Mouse (Mus musculus): ENCODE results near the gene Exoc5. TPM values are rescaled to one million over a fixed set of nuclear protein-coding genes. Genes with fewer than 3 reads are reported as not detected.

Exoc5 gene
- total and polyA plus RNA-seq, 2 experiments from 2014 or later: 47.2 to 59.5 TPM

- no peak for ATAC-seq (ENCODE audit: low FRiP score)
- Histone ChIP-seq H3K9me3 (ENCODE audit: low read length) (no peaks in the 10 kb centered on the region), H3K27me3 (ENCODE audit: insufficient read depth, low read length) (no peaks in the 10 kb centered on the region), H3K36me3 (ENCODE audit: insufficient read depth, low read length) (no peaks in the 10 kb centered on the region; the same call in 1 of the 2 replicates), H3K4me2 (ENCODE audit: low read depth, low read length, poor library complexity, severe bottlenecking) (no peak overlapping the region), H3K9ac (replicated peaks; ENCODE audit: low read length, poor library complexity, severe bottlenecking) (no peak overlapping the region), H3K27ac (ENCODE audit: low read depth, low read length) (no peak overlapping the region), H3K4me1 (ENCODE audit: insufficient read depth, low read length) (no peaks in the 10 kb centered on the region), H3K4me3 (ENCODE audit: low read depth, low read length) (no peak overlapping the region)
- 22% methylated on average over 14 of the region's 14 CpGs for WGBS
- no peak for TF ChIP-seq CTCF (IDR thresholded peaks at IDR 0.05)
- no peak for DNase-seq (ENCODE audit: low spot score)
These were observed 21.9 kb upstream of the Exoc5 start for GRCm38 (mm10) chr14:49088155-49089048.

- Histone ChIP-seq H3K4me2 (ENCODE audit: low read depth, low read length, poor library complexity, severe bottlenecking) (no peak overlapping the region), H3K27me3 (ENCODE audit: insufficient read depth, low read length) (no peaks in the 10 kb centered on the region), H3K4me1 (ENCODE audit: insufficient read depth, low read length) (no peaks in the 10 kb centered on the region), H3K9ac (replicated peaks; ENCODE audit: low read length, poor library complexity, severe bottlenecking) (no peak overlapping the region), H3K36me3 (ENCODE audit: insufficient read depth, low read length) (no peaks in the 10 kb centered on the region; the same call in 1 of the 2 replicates), H3K27ac (ENCODE audit: low read depth, low read length) (no peak overlapping the region), H3K9me3 (ENCODE audit: low read length) (no peaks in the 10 kb centered on the region), H3K4me3 (ENCODE audit: low read depth, low read length) (no peak overlapping the region)
- WGBS: 76% methylated on average over 4 of the region's 4 CpGs
- no peak for TF ChIP-seq CTCF (IDR thresholded peaks at IDR 0.05)
- DNase-seq (ENCODE audit: low spot score): no peak
- ATAC-seq (ENCODE audit: low FRiP score): no peak
These were observed 20.1 kb upstream of the Exoc5 start for GRCm38 (mm10) chr14:49086522-49086921.

- ATAC-seq (ENCODE audit: low FRiP score) (no peak), DNase-seq (ENCODE audit: low spot score) (no peak)
- no peak for TF ChIP-seq CTCF (IDR thresholded peaks at IDR 0.05)
- Histone ChIP-seq H3K36me3 (ENCODE audit: insufficient read depth, low read length) (peaks cover 3% of the 10 kb centered on the region; the same call in 1 of the 2 replicates), H3K4me1 (ENCODE audit: insufficient read depth, low read length) (no peaks in the 10 kb centered on the region), H3K4me3 (ENCODE audit: low read depth, low read length) (no peak overlapping the region), H3K4me2 (ENCODE audit: low read depth, low read length, poor library complexity, severe bottlenecking) (no peak overlapping the region), H3K27me3 (ENCODE audit: insufficient read depth, low read length) (no peaks in the 10 kb centered on the region), H3K9me3 (ENCODE audit: low read length) (no peaks in the 10 kb centered on the region), H3K27ac (ENCODE audit: low read depth, low read length) (no peak overlapping the region), H3K9ac (replicated peaks; ENCODE audit: low read length, poor library complexity, severe bottlenecking) (no peak overlapping the region)
- WGBS: 96% methylated on average over 2 of the region's 2 CpGs
These were observed 12.4 kb upstream of the Exoc5 start for GRCm38 (mm10) chr14:49078820-49079219.

- H3K4me1 ChIP-seq (ENCODE audit: insufficient read depth, low read length): no peaks in the 10 kb centered on the region
- no peak overlapping the region for H3K4me2 ChIP-seq (ENCODE audit: low read depth, low read length, poor library complexity, severe bottlenecking)
- 54% methylated on average over 2 of the region's 2 CpGs for WGBS
- H3K27ac ChIP-seq (ENCODE audit: low read depth, low read length): no peak overlapping the region
- DNase-seq (ENCODE audit: low spot score) (no peak), ATAC-seq (ENCODE audit: low FRiP score) (no peak)
- TF ChIP-seq CTCF (IDR thresholded peaks at IDR 0.05): no peak
- no peaks in the 10 kb centered on the region for H3K27me3 ChIP-seq (ENCODE audit: insufficient read depth, low read length)
- H3K9me3 ChIP-seq (ENCODE audit: low read length): no peaks in the 10 kb centered on the region
- H3K9ac ChIP-seq (replicated peaks; ENCODE audit: low read length, poor library complexity, severe bottlenecking): no peak overlapping the region
- H3K36me3 ChIP-seq (ENCODE audit: insufficient read depth, low read length): peaks cover 6% of the 10 kb centered on the region; the same call in 1 of the 2 replicates
- no peak overlapping the region for H3K4me3 ChIP-seq (ENCODE audit: low read depth, low read length)
These were observed 7.9 kb upstream of the Exoc5 start for GRCm38 (mm10) chr14:49074361-49074760.

- Histone ChIP-seq H3K9ac (replicated peaks; ENCODE audit: low read length, poor library complexity, severe bottlenecking) (no peak overlapping the region), H3K27ac (ENCODE audit: low read depth, low read length) (no peak overlapping the region), H3K4me2 (ENCODE audit: low read depth, low read length, poor library complexity, severe bottlenecking) (no peak overlapping the region), H3K36me3 (ENCODE audit: insufficient read depth, low read length) (peaks cover 6% of the 10 kb centered on the region; the same call in 1 of the 2 replicates), H3K4me1 (ENCODE audit: insufficient read depth, low read length) (no peaks in the 10 kb centered on the region), H3K9me3 (ENCODE audit: low read length) (no peaks in the 10 kb centered on the region), H3K4me3 (ENCODE audit: low read depth, low read length) (no peak overlapping the region), H3K27me3 (ENCODE audit: insufficient read depth, low read length) (no peaks in the 10 kb centered on the region)
- TF ChIP-seq CTCF (IDR thresholded peaks at IDR 0.05): no peak
- DNase-seq (ENCODE audit: low spot score): no peak
- ATAC-seq (ENCODE audit: low FRiP score): no peak
- 93% methylated on average over 7 of the region's 7 CpGs for WGBS
These were observed 7.4 kb upstream of the Exoc5 start for GRCm38 (mm10) chr14:49073896-49074295.

GRCm38 (mm10) chr14:49072837-49073236, 6.4 kb upstream of the Exoc5 start:
- no peak for ATAC-seq (ENCODE audit: low FRiP score)
- no peak for DNase-seq (ENCODE audit: low spot score)
- 93% methylated on average over 2 of the region's 2 CpGs for WGBS
- no peak overlapping the region for H3K9ac ChIP-seq (replicated peaks; ENCODE audit: low read length, poor library complexity, severe bottlenecking)
- no peaks in the 10 kb centered on the region for H3K9me3 ChIP-seq (ENCODE audit: low read length)
- H3K4me2 ChIP-seq (ENCODE audit: low read depth, low read length, poor library complexity, severe bottlenecking): no peak overlapping the region
- TF ChIP-seq CTCF (IDR thresholded peaks at IDR 0.05): no peak
- no peak overlapping the region for H3K4me3 ChIP-seq (ENCODE audit: low read depth, low read length)
- no peak overlapping the region for H3K27ac ChIP-seq (ENCODE audit: low read depth, low read length)
- H3K4me1 ChIP-seq (ENCODE audit: insufficient read depth, low read length): no peaks in the 10 kb centered on the region
- H3K36me3 ChIP-seq (ENCODE audit: insufficient read depth, low read length): peaks cover 6% of the 10 kb centered on the region; the same call in 1 of the 2 replicates
- H3K27me3 ChIP-seq (ENCODE audit: insufficient read depth, low read length): no peaks in the 10 kb centered on the region

Measured in midbrain, postnatal 0 days (tissue).